Comparison of ENCODE assay signal across 8 mouse cellular contexts in the genomic region with DNA sequence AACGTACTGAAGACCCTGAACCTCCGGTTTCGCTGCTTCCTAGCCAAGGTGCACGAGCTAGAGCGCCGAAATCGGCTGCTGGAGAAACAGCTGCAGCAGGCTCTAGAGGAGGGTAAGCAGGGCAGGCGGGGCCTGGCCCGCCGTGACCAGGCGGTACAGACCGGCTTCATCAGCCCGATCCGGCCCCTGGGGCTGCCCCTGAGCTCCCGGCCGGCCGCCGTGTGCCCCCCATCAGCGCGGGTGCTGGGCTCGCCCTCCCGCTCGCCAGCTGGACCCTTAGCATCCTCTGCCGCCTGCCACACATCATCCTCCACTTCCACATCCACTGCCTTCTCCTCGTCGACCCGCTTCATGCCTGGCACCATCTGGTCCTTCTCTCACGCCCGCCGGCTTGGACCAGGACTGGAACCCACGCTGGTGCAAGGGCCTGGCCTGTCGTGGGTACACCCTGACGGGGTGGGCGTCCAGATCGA. TPM values are rescaled to one million over a fixed set of nuclear protein-coding genes. Genes with fewer than 3 reads are reported as not detected.
DNase-seq lines count a peak whose midpoint lies in the region; ATAC-seq and TF ChIP-seq lines count a peak whose summit lies in the region.

No protein-coding gene starts in this region.

- H3K36me3 ChIP-seq in intestine, embryonic 14.5 days (ENCODE audit: control insufficient read depth, insufficient read depth, low read length) = peaks cover 38% of the 10 kb centered on the region
- H3K36me3 ChIP-seq in midbrain, embryonic 12.5 days = peaks cover 35% of the 10 kb centered on the region

- H3K27me3 ChIP-seq in intestine, embryonic 14.5 days (replicated peaks; ENCODE audit: control insufficient read depth, insufficient read depth, low read length) = no peaks in the 10 kb centered on the region
- H3K27me3 ChIP-seq in midbrain, embryonic 12.5 days = no peaks in the 10 kb centered on the region

- H3K4me2 ChIP-seq in intestine, embryonic 14.5 days (ENCODE audit: low read length) = peak overlapping the region; percentile 69
- peak overlapping the region; percentile 89 for H3K4me2 ChIP-seq in midbrain, embryonic 12.5 days (replicated peaks)

- TF ChIP-seq CTCF in embryonic fibroblast, embryonic 13.5 days (IDR thresholded peaks at IDR 0.05; ENCODE audit: borderline replicate concordance, insufficient read depth, low read length) = no peak

- peak overlapping the region; percentile 57 for H3K4me3 ChIP-seq in embryonic fibroblast, embryonic 13.5 days (ENCODE audit: insufficient read depth, low read length)
- H3K4me3 ChIP-seq in intestine, embryonic 14.5 days (ENCODE audit: low read depth, low read length) = peak overlapping the region; percentile 50
- peak overlapping the region; percentile 82 for H3K4me3 ChIP-seq in midbrain, embryonic 12.5 days

- ATAC-seq in intestine, embryonic 14.5 days (replicated peaks; ENCODE audit: low FRiP score, low TSS enrichment, low read depth) = peak; percentile 61
- peak; percentile 77 for ATAC-seq in midbrain, embryonic 12.5 days (ENCODE audit: low FRiP score, low read depth)

- peak overlapping the region; percentile 36 for H3K27ac ChIP-seq in embryonic fibroblast, embryonic 13.5 days (ENCODE audit: insufficient read depth, low read length)
- H3K27ac ChIP-seq in intestine, embryonic 14.5 days (ENCODE audit: low read depth) = peak overlapping the region; percentile 85
- H3K27ac ChIP-seq in midbrain, embryonic 12.5 days (replicated peaks) = peak overlapping the region; percentile 95

- peak overlapping the region; percentile 58 for H3K9ac ChIP-seq in intestine, embryonic 14.5 days (ENCODE audit: low read length)
- peak overlapping the region; percentile 91 for H3K9ac ChIP-seq in midbrain, embryonic 12.5 days (replicated peaks)

- WGBS in intestine, embryonic 14.5 days = 6% methylated on average over 24 of the region's 35 CpGs
- WGBS in midbrain, embryonic 12.5 days = 1% methylated on average over 29 of the region's 35 CpGs

- peak; percentile 37 to 47 for DNase-seq in layer of hippocampus, postnatal 36 days
- no peak for DNase-seq in layer of hippocampus, postnatal 25 days (ENCODE audit: extremely low spot score in 1 of 2, low spot score in 1 of 2)
- peak; percentile 55 for DNase-seq in brain, adult 2 months (ENCODE audit: low read depth, low spot score)
- DNase-seq in intestine, embryonic 14.5 days (ENCODE audit: low spot score) = no peak
- no peak for DNase-seq in thymus, postnatal 25 days
- no peak for DNase-seq in urinary bladder, adult 2 months (ENCODE audit: low spot score)

- TF ChIP-seq POLR2A in embryonic fibroblast, embryonic 13.5 days (IDR thresholded peaks at IDR 0.05; ENCODE audit: low read depth, low read length) = no peak

- peaks cover 5% of the 10 kb centered on the region; the same call in 1 of the 2 replicates for H3K4me1 ChIP-seq in embryonic fibroblast, embryonic 13.5 days (ENCODE audit: control insufficient read depth, insufficient read depth, low read length)
- H3K4me1 ChIP-seq in intestine, embryonic 14.5 days (replicated peaks; ENCODE audit: control insufficient read depth, insufficient read depth, low read length) = peaks cover 37% of the 10 kb centered on the region
- H3K4me1 ChIP-seq in midbrain, embryonic 12.5 days = peaks cover 40% of the 10 kb centered on the region

- no peaks in the 10 kb centered on the region for H3K9me3 ChIP-seq in intestine, embryonic 14.5 days (ENCODE audit: control insufficient read depth, low read length)
- H3K9me3 ChIP-seq in midbrain, embryonic 12.5 days = no peaks in the 10 kb centered on the region

RNA-seq across cellular contexts. Expression of gene Iffo1, which starts 0.5 kb away (rescaled TPM):
- total RNA-seq in layer of hippocampus, postnatal 36 days (2021) = 10 to 100 TPM; 67.5 to 68.9 TPM
- 10 to 100 TPM; 63.4 to 77.7 TPM for total RNA-seq in layer of hippocampus, postnatal 25 days (2021)
- polyA plus RNA-seq in embryonic fibroblast, embryonic 13.5 days (2011; ENCODE audit: insufficient read length, low read depth, missing spikeins) = 10.4 and 12.0 TPM in 2 replicates
- polyA plus RNA-seq in intestine, embryonic 14.5 days (2014; fragmentation: Nextera tagmentation; extraction: Ambion mirVana) = 6.7 and 7.6 TPM in 2 replicates
- polyA plus RNA-seq in midbrain, embryonic 12.5 days (2016; fragmentation: Nextera tagmentation; extraction: Ambion mirVana) = 18.7 and 18.8 TPM in 2 replicates
- polyA plus RNA-seq in urinary bladder, adult 2 months (2012; rRNA removed) = 28.6 and 29.0 TPM in 2 replicates

RNA-seq across cellular contexts. Expression of gene Nop2, which starts 13.8 kb away (rescaled TPM):
- 10 to 100 TPM; 30.2 to 34.4 TPM for total RNA-seq in layer of hippocampus, postnatal 36 days (2021)
- 10 to 100 TPM; 29.5 TPM for total RNA-seq in layer of hippocampus, postnatal 25 days (2021)
- polyA plus RNA-seq in embryonic fibroblast, embryonic 13.5 days (2011; ENCODE audit: insufficient read length, low read depth, missing spikeins) = 35.9 and 41.6 TPM in 2 replicates
- 72.1 and 75.2 TPM in 2 replicates for polyA plus RNA-seq in intestine, embryonic 14.5 days (2014; fragmentation: Nextera tagmentation; extraction: Ambion mirVana)
- 54.1 and 56.4 TPM in 2 replicates for polyA plus RNA-seq in midbrain, embryonic 12.5 days (2016; fragmentation: Nextera tagmentation; extraction: Ambion mirVana)
- 23.1 TPM in 2 replicates for polyA plus RNA-seq in urinary bladder, adult 2 months (2012; rRNA removed)

RNA-seq across cellular contexts. Expression of gene Gapdh, which starts 20.8 kb away (rescaled TPM):
- total RNA-seq in layer of hippocampus, postnatal 36 days (2021) = 1,000 to 10,000 TPM; 2,301 to 2,480 TPM
- 1,000 to 10,000 TPM; 2,323 to 2,636 TPM for total RNA-seq in layer of hippocampus, postnatal 25 days (2021)
- 571 and 859 TPM in 2 replicates for polyA plus RNA-seq in embryonic fibroblast, embryonic 13.5 days (2011; ENCODE audit: insufficient read length, low read depth, missing spikeins)
- 2,406 and 2,408 TPM in 2 replicates for polyA plus RNA-seq in intestine, embryonic 14.5 days (2014; fragmentation: Nextera tagmentation; extraction: Ambion mirVana)
- 1,933 and 1,972 TPM in 2 replicates for polyA plus RNA-seq in midbrain, embryonic 12.5 days (2016; fragmentation: Nextera tagmentation; extraction: Ambion mirVana)
- 2,278 and 2,316 TPM in 2 replicates for polyA plus RNA-seq in urinary bladder, adult 2 months (2012; rRNA removed)

RNA-seq across cellular contexts. Expression of gene Ncapd2, which starts 46.0 kb away (rescaled TPM):
- 10 to 100 TPM; 22.8 to 26.5 TPM for total RNA-seq in layer of hippocampus, postnatal 36 days (2021)
- total RNA-seq in layer of hippocampus, postnatal 25 days (2021) = 10 to 100 TPM; 24.1 to 27.6 TPM
- polyA plus RNA-seq in embryonic fibroblast, embryonic 13.5 days (2011; ENCODE audit: insufficient read length, low read depth, missing spikeins) = 75.8 and 137 TPM in 2 replicates
- polyA plus RNA-seq in intestine, embryonic 14.5 days (2014; fragmentation: Nextera tagmentation; extraction: Ambion mirVana) = 109 and 129 TPM in 2 replicates
- 183 and 192 TPM in 2 replicates for polyA plus RNA-seq in midbrain, embryonic 12.5 days (2016; fragmentation: Nextera tagmentation; extraction: Ambion mirVana)
- polyA plus RNA-seq in urinary bladder, adult 2 months (2012; rRNA removed) = 17.3 and 24.3 TPM in 2 replicates

RNA-seq across cellular contexts. Expression of gene Mrpl51, which starts 46.1 kb away (rescaled TPM):
- total RNA-seq in layer of hippocampus, postnatal 36 days (2021) = 10 to 100 TPM; 70.7 to 72.3 TPM
- 10 to 100 TPM; 64.4 to 66.0 TPM for total RNA-seq in layer of hippocampus, postnatal 25 days (2021)
- 76.2 and 76.9 TPM in 2 replicates for polyA plus RNA-seq in embryonic fibroblast, embryonic 13.5 days (2011; ENCODE audit: insufficient read length, low read depth, missing spikeins)
- polyA plus RNA-seq in intestine, embryonic 14.5 days (2014; fragmentation: Nextera tagmentation; extraction: Ambion mirVana) = 217 and 221 TPM in 2 replicates
- 165 and 172 TPM in 2 replicates for polyA plus RNA-seq in midbrain, embryonic 12.5 days (2016; fragmentation: Nextera tagmentation; extraction: Ambion mirVana)
- polyA plus RNA-seq in urinary bladder, adult 2 months (2012; rRNA removed) = 69.8 and 72.9 TPM in 2 replicates

Comparison
In these comparisons a context has a peak if more than half of its experiments do, and no peak if none do; other contexts are left out.
1. DNase-seq: peak in layer of hippocampus, postnatal 36 days (2 of 2) and brain, adult 2 months (single experiment); none in layer of hippocampus, postnatal 25 days (0 of 2), intestine, embryonic 14.5 days (single experiment), thymus, postnatal 25 days (single experiment) and urinary bladder, adult 2 months (single experiment).
2. H3K27ac ChIP-seq: peak in every context shown above with its lines; median percentile 95 in midbrain, embryonic 12.5 days; 85 in intestine, embryonic 14.5 days; 36 in embryonic fibroblast, embryonic 13.5 days.
3. Peak in every context shown above with its lines, with median percentiles within 50 percentile points of each other: H3K4me3 ChIP-seq.